Mouse (Mus musculus) cerebellum, adult 2 months (tissue): Measurements from ENCODE around the gene Med17. TPM values are rescaled to one million over a fixed set of nuclear protein-coding genes. Genes with fewer than 3 reads are reported as not detected.

Experiments
- DNase-seq, 2 experiments: peaks; one replicate each; pipeline ENCODE4 v3.0.0; 2021
- H3K27ac ChIP-seq: fragments of 200-500 bp; 2 replicates; pipeline ENCODE4 v1.5.1; 2012; ENCODE audit warnings: low read length, control low read depth, inconsistent platforms; ENCODE audit not compliant: insufficient read depth
- H3K27me3 ChIP-seq: fragments of 200-500 bp; 2 replicates; pipeline ENCODE4 v1.6.1; 2012; ENCODE audit warnings: inconsistent platforms, mild to moderate bottlenecking, low read length, moderate library complexity; ENCODE audit not compliant: control insufficient read depth, insufficient read depth
- H3K4me1 ChIP-seq: fragments of 200-500 bp; 2 replicates; pipeline ENCODE4 v1.6.1; 2011; ENCODE audit warnings: low read length; ENCODE audit not compliant: control insufficient read depth, insufficient read depth
- H3K4me3 ChIP-seq: fragments of 200-500 bp; replicated peaks from 2 replicates; pipeline ENCODE3; 2011; ENCODE audit warnings: mild to moderate bottlenecking, low read depth, low read length, control low read depth; ENCODE audit not compliant: insufficient read depth
- CTCF ChIP-seq: fragments of 200-500 bp; IDR thresholded peaks from 2 replicates; pipeline ENCODE4 v1.5.1; 2011; ENCODE audit warnings: low read depth, mild to moderate bottlenecking, control low read depth, low read length, moderate library complexity, borderline replicate concordance; ENCODE audit not compliant: insufficient read depth
- POLR2A ChIP-seq: fragments of 200-500 bp; IDR thresholded peaks from 2 replicates; pipeline ENCODE4 v1.6.1; 2011; ENCODE audit warnings: low read length, control low read depth, borderline replicate concordance; ENCODE audit not compliant: insufficient read depth
- WGBS: fragments of 180-500 bp; shearing (Covaris S2); methylation state at CpG from one replicate; pipeline ENCODE4 v1.1.7; 2018; 5-methylcytosine and 5-hydroxymethylcytosine counted together
- polyA plus RNA-seq: library from polyadenylated mRNA; depleted of rRNA; stranded (reverse); fragments of >200 nt; gene quantifications from 2 replicates; pipeline ENCODE4 v1.2.3, GENCODE M21; 2012

Gene Med17
- polyA plus RNA-seq, 1 experiment, result 38.4 TPM

GRCm38 (mm10) chr9:15239042-15239925 lies 40.4 kb downstream of the Med17 start, which contains the start of gene Vstm5:
Gene Vstm5, plus strand, starts transcription at chr9:15239045.
- no peak within 1 kb of the TSS for H3K27ac ChIP-seq
- DNase-seq, result no peak
- H3K27me3 ChIP-seq, result no peaks in the 10 kb centered on the region
- WGBS, result 6% methylated on average over 35 of the region's 35 CpGs
- no peaks in the 10 kb centered on the region for H3K4me1 ChIP-seq
- TF ChIP-seq POLR2A (no peak), CTCF (no peak)
- peak within 1 kb of the TSS; percentile 4 for H3K4me3 ChIP-seq

- Histone ChIP-seq H3K4me3 (no peak overlapping the region), H3K4me1 (no peaks in the 10 kb centered on the region), H3K27me3 (no peaks in the 10 kb centered on the region), H3K27ac (no peak overlapping the region)
- DNase-seq, result no peak
- 86% methylated on average over 16 of the region's 16 CpGs for WGBS
- TF ChIP-seq CTCF (no peak), POLR2A (no peak)
These were observed 41.3 kb downstream of the Med17 start for GRCm38 (mm10) chr9:15238297-15238990.

- no peak for DNase-seq
- no peak overlapping the region for H3K4me3 ChIP-seq
- TF ChIP-seq CTCF, result no peak
- no peak for TF ChIP-seq POLR2A
- WGBS, result 58% methylated on average over 14 of the region's 14 CpGs
- H3K27ac ChIP-seq, result no peak overlapping the region
- no peaks in the 10 kb centered on the region for H3K4me1 ChIP-seq
- no peaks in the 10 kb centered on the region for H3K27me3 ChIP-seq
These were observed 42.0 kb downstream of the Med17 start for GRCm38 (mm10) chr9:15237516-15238296.

- no peaks in the 10 kb centered on the region for H3K4me1 ChIP-seq
- DNase-seq, result no peak
- H3K27me3 ChIP-seq, result no peaks in the 10 kb centered on the region
- no peak overlapping the region for H3K4me3 ChIP-seq
- WGBS, result 71% methylated on average over 3 of the region's 3 CpGs
- TF ChIP-seq CTCF (no peak), POLR2A (no peak)
- no peak overlapping the region for H3K27ac ChIP-seq
These were observed 43.7 kb downstream of the Med17 start for GRCm38 (mm10) chr9:15235986-15236385.

GRCm38 (mm10) chr9:15233604-15234003 lies 46.1 kb downstream of the Med17 start:
- no peak overlapping the region for H3K27ac ChIP-seq
- 97% methylated on average over 1 of the region's 1 CpGs for WGBS
- TF ChIP-seq CTCF (no peak), POLR2A (no peak)
- no peaks in the 10 kb centered on the region for H3K27me3 ChIP-seq
- H3K4me1 ChIP-seq, result no peaks in the 10 kb centered on the region
- no peak for DNase-seq
- H3K4me3 ChIP-seq, result no peak overlapping the region

- 95% methylated on average over 3 of the region's 3 CpGs for WGBS
- no peak for TF ChIP-seq POLR2A
- no peak for TF ChIP-seq CTCF
- Histone ChIP-seq H3K4me1 (no peaks in the 10 kb centered on the region), H3K4me3 (no peak overlapping the region), H3K27ac (no peak overlapping the region), H3K27me3 (no peaks in the 10 kb centered on the region)
- DNase-seq, result no peak
These were observed 47.3 kb downstream of the Med17 start for GRCm38 (mm10) chr9:15232445-15232844.

GRCm38 (mm10) chr9:15224912-15225311 lies 54.8 kb downstream of the Med17 start:
- no peak for DNase-seq
- no peak overlapping the region for H3K27ac ChIP-seq
- 45% methylated on average over 2 of the region's 2 CpGs for WGBS
- H3K27me3 ChIP-seq, result no peaks in the 10 kb centered on the region
- H3K4me1 ChIP-seq, result no peaks in the 10 kb centered on the region
- no peak overlapping the region for H3K4me3 ChIP-seq
- TF ChIP-seq POLR2A (no peak), CTCF (no peak)

- H3K27ac ChIP-seq, result no peak overlapping the region
- no peak for DNase-seq
- H3K27me3 ChIP-seq, result no peaks in the 10 kb centered on the region
- TF ChIP-seq CTCF, result no peak
- TF ChIP-seq POLR2A, result no peak
- no peak overlapping the region for H3K4me3 ChIP-seq
- H3K4me1 ChIP-seq, result no peaks in the 10 kb centered on the region
- 8% methylated on average over 1 of the region's 1 CpGs for WGBS
These were observed 66.0 kb downstream of the Med17 start for GRCm38 (mm10) chr9:15213695-15214094.
